Mouse (Mus musculus): Measurements from ENCODE around the gene Mpzl2.

GRCm38 (mm10) chr9:44993268-44993667 is 46.3 kb upstream of the Mpzl2 start:
- TF ChIP-seq GATA1 (IDR thresholded peaks at IDR 0.05; ENCODE audit: borderline replicate concordance, low read length) (no peak), FLI1 (IDR thresholded peaks at IDR 0.05; ENCODE audit: low read length) (no peak)
